Mouse (Mus musculus): ENCODE measurements around the gene Uimc1. TPM values are rescaled to one million over a fixed set of nuclear protein-coding genes. Genes with fewer than 3 reads are reported as not detected.
"Not testable (repeated sequence)": the region's sequence is repeated elsewhere in the genome, so short reads cannot be mapped to it uniquely, and the experiment has no call there.

Uimc1 gene
- total RNA-seq (2021) = 36.7 and 38.0 TPM in 2 replicates
- long read RNA-seq, transcript Uimc1-201 (15 exons, 2,931 nt) = major isoform, 17 of 32 reads
- long read RNA-seq, partial matches to known transcripts = 5 of 32 reads
- long read RNA-seq, other reads (novel, unspliced or antisense) = 5 of 32 reads

- DNase-seq = peak; percentile 87
Measured at GRCm38 (mm10) chr13:55099726-55100478, at the start of gene Uimc1. Gene Uimc1 (minus strand): TSS chr13:55100300.

GRCm38 (mm10) chr13:55140271-55140670 lies 40.2 kb upstream of the Uimc1 start:
- DNase-seq = no peak

- DNase-seq = no peak
Measured at GRCm38 (mm10) chr13:55135382-55135781, 35.3 kb upstream of the Uimc1 start.

GRCm38 (mm10) chr13:55133448-55133847 lies 33.3 kb upstream of the Uimc1 start, which contains the start of gene Gm17617:
Gene Gm17617 (minus strand): TSS chr13:55133548.
- DNase-seq = no peak

GRCm38 (mm10) chr13:55124903-55125302 lies 24.8 kb upstream of the Uimc1 start:
- no peak for DNase-seq

GRCm38 (mm10) chr13:55114375-55114774 lies 14.3 kb upstream of the Uimc1 start:
- no peak for DNase-seq

- DNase-seq = peak; percentile 68
Measured at GRCm38 (mm10) chr13:55107694-55108093, 7.6 kb upstream of the Uimc1 start.

GRCm38 (mm10) chr13:55107116-55107515 lies 7.0 kb upstream of the Uimc1 start:
- DNase-seq = no peak

- peak; percentile 49 for DNase-seq
Measured at GRCm38 (mm10) chr13:55105953-55106691, 6.0 kb upstream of the Uimc1 start.

- DNase-seq = peak; percentile 98
Measured at GRCm38 (mm10) chr13:55105045-55105952, 5.2 kb upstream of the Uimc1 start, which contains the start of gene Zfp346. Gene Zfp346 (plus strand): TSS chr13:55105311.

GRCm38 (mm10) chr13:55103351-55103750 lies 3.3 kb upstream of the Uimc1 start:
- DNase-seq = no peak

GRCm38 (mm10) chr13:55102366-55102765 lies 2.3 kb upstream of the Uimc1 start:
- DNase-seq = no peak

GRCm38 (mm10) chr13:55101627-55102026 lies 1.5 kb upstream of the Uimc1 start:
- DNase-seq = no peak

GRCm38 (mm10) chr13:55099066-55099725 lies 904 bp downstream of the Uimc1 start:
- DNase-seq = no peak

GRCm38 (mm10) chr13:55097841-55098240 lies 2.3 kb downstream of the Uimc1 start:
- DNase-seq = not testable (repeated sequence)

- DNase-seq = no peak
Measured at GRCm38 (mm10) chr13:55092588-55092987, 7.5 kb downstream of the Uimc1 start.

- no peak for DNase-seq
Measured at GRCm38 (mm10) chr13:55075597-55075996, 24.5 kb downstream of the Uimc1 start.

- no peak for DNase-seq
Measured at GRCm38 (mm10) chr13:55071322-55071721, 28.8 kb downstream of the Uimc1 start.

GRCm38 (mm10) chr13:55069719-55070118 lies 30.4 kb downstream of the Uimc1 start:
- no peak for DNase-seq

GRCm38 (mm10) chr13:55063276-55063675 lies 36.8 kb downstream of the Uimc1 start:
- DNase-seq = no peak

- peak; percentile 7 for DNase-seq
Measured at GRCm38 (mm10) chr13:55058042-55058441, 42.1 kb downstream of the Uimc1 start.
